Mouse (Mus musculus) lung, postnatal 4 days (tissue): ENCODE data around the gene Triobp.

Source experiments
- DNase-seq, 2 experiments: peaks; one replicate each; pipeline ENCODE4 v3.0.0; 2021

The Triobp gene

DNA sequence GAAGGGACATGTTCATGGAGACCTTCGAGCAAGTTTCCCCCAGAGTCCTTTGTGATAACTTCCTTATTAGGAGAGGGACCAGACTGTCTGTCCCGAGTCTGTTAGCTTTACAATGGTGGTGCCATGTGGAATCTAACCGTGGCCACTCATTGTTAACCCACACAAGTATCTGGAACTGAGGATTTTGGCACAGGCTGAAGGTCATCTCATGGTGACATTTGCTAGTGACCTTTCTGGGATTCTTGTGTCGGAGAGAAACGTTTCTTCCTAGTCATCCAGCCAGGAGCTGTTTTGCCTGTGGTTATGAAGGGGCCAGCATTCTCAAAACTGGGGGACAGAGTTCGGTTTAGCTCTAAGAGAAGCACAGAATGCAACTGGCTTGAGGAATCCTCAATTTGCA, 24.1 kb downstream of the Triobp start:
- DNase-seq: no peak

DNA sequence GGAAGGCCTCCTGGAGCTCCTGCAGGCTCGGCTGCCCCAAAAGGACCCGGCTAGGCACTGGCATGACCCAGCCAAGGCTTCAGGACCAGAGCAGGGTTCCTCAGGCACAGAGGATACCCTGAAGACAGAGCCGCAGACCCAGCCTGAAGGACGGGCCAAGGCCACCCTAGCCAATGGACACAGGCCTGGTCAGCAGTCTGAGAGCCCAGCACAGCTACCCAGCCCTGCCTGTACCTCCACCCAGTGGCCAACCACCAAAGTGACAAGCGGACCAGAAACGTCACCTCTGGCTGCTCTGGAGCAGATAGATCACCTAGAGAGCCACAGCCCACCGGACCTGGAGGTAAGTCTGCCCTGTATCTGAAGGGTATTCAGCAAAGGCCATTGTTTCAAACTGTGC, 26.4 kb downstream of the Triobp start:
- no peak for DNase-seq

DNA sequence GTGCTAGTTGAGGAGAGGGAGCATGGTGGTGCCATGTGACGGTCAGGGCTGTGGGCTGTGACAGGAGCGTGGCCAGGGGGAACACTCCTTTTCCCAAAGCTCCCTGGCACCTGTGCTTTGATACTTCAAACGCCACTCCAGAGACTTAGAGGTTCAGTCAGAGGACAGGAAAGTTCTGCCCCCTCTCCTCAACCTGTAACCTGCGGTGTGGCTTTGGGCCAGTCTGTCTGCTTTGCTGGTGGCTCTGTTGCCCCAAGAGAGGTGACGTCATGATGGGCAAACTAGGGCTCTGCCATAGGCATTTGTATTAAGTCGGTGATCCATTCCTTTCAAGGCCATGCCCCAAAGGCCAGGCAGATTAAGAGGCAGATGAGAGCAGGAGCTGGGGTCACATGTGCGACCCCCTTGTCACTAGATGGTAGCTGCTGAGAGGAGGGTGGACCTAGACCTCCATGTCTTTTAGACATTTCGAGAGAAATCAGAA, 30.2 kb downstream of the Triobp start:
- DNase-seq: no peak

DNA sequence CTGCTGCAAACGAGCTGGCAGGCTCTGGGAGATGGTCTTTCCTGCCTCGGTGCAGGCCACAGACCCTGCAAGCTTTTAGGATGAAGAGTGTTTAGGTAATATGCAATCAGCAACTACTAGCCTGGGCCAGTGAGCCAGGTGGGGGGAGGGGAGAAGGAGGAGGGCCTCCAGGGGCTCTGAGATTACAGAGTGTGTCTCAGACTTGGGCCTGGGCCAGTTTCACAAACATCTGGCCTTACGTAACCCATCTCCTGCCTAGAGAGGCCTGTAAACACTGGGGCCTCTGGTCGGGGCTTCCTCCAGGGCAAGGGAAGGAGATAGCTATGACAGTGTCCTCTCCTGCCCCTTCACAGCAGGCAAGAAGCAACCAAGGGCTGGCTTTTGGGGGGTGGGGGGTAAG, 31.4 kb downstream of the Triobp start:
- peak; percentile 86 to 91 for DNase-seq

DNA sequence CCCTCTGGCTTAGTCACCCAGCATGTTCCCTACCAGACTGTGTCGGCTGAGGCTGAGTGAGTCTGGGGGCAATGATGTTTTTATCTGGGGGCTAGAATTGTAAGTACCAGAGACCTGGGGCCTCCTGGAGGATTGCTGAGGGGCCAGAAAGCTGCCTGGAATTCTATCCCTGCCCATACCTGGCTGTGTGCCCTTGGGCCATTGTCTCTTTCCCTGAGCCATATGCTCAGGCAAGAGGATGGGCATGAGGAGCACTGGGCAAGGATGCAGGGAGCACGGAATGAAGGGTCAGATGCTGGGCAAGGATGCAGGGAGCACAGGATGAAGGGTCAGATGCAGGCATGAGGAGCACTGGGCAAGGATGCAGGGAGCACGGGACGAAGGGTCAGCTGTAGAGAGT, 32.6 kb downstream of the Triobp start:
- DNase-seq: no peak

DNA sequence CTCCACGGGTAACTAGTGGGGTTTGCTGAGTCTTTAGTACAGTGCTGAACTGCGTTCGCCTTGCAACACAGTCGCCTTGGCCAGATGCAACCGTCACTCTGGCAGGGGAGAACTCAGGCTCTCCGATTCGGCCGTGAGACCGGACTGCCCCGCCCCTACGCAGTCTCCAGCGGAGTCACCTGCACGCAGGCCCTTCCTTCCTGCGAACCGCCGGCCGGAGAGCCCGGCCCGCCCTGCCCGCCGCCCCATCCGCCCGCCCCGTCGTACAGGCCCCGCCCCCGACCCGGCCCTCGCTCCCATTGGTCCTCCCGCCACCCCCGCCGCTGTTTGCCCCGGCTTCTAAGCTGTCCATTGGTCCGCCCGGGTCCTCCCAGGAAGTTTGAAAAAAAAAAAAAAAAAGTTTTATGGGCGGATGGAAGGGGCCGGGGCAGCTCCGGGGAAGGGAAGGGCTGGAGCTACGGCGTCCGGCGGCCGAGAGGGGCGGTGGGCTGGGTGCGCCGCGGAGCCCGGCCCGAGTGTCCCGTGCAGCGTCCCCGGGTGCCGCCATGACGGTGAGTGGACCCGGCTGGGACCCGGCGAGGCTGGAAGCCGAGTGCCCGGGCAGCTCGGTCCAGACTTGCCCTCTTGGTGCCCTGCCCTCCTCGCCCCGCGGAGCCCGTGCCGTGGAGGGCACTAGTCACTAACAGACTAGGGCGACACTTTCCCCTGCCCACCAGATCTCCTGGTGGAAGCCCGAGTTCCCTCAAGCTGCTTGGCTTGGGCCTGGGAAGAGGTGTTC, 35.3 kb downstream of the Triobp start:
- DNase-seq: peak; percentile 91 to 95

DNA sequence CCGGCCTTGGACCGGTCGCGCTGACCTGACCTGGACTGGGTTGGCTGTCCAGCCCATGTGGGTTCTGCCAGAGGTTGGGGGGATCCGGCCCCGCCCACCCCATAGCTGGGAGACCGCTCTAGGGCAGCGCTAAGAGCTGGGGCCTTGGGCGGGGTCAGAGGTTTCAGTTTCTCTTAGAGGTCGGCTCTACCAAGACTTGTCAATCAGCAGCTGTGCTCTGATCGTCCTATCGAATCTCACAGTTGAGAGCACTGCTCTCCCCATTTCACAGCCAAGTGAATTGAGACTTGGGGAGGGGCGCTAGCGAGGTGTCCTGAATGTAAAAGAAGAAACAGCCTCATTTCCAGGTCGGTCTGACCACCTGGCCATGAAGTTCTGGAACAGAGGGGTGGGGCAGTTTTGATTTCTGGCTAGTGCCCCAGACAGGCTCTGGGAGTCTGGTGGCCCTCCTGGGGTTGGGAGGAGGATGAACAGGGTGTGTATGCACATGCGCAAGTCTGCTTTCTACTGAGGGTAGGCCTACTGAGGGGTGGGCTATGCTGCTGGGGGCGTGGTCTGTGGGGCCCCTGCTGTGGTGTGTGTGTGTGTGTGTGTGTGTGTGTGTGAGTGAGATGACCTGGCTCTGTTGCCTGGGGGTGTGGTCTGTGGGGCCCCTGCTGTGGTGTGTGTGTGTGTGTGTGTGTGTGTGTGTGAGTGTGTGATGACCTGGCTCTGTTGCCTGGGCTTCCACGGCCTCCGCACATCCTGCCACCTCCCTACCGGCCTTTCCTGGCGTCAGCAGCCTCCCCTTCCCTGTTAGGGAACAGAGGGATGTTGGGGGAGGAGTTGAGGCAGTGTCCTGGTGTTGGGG, 36.1 kb downstream of the Triobp start:
- DNase-seq: peak; percentile 69 to 79

DNA sequence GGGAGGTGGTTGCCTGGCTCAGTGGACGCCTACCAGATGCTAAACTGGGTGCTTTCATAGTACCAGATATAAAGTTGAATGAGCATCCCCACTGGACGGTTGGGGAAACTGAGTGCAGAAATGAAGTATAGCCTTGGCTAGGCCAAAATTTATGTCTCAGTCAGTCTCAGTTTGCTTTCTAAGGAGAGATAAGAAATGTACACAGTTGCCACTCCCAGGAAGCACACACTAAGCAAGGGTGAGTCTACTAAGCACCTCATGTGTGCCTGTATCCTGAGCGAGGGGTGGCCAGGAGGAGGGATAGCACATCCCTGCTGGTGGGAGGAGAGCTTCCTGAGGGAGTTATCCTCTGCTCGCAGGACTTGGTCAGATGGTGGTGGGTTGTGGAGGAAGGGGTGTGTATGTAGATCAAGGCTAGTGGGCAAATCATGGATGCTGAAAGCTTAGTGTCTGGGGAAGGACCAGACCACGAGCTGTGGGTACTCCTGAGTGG, 36.8 kb downstream of the Triobp start:
- no peak for DNase-seq

DNA sequence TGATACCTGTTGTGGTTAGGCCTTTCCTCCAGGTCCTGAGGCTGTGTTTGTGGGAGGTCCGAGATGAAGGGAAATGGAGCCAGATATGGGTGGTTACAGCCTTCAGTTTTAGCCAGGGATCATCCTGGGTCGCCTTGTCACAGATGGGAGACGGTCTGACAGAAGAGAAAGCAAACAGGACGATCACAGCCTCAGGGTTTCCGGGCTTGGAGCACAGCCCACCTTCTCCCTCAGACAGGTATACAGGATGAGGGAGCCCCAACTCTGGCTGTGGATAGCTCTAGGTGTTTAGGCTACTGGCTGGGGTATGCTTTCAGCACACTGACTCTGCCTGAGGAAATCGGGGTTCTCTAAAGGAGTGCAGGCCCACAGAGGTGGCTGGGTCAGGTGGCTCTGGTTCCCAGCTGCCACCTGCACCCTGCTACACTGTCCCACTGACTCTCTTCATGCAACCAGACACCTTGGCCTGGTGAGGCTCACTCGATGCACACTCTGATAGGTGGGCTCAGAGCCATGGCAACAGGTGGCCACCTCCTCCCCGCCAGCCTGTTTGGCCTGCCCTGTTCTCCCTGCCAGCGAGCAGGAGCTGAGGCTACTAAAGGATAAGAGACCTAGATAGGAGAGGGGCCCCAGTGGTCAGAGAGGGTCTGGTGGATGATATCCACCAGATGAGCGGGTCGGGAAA, 39.2 kb downstream of the Triobp start:
- no peak for DNase-seq

DNA sequence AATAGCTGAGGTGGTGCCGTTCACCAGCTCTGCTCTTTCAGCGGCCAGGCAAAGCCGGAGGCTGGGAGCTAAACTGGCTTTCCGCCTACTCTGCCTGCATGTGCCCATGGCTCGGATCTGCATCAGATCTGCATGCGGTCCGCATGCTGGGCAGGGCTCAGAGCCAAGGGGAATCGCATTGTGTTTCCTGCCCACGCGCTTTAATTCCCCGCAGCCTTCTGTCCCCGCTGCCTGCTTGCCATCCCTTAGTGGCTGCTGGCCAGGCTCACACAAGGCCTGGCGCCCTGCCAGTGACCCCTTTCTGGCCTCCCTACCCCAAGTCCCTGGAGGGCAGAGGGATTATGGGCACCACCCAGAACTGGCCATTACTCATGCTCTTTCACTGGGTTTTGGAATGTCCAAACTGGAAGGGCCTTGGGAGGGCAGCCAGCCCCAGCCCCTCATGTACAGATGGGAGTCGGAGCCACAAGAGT, 41.0 kb downstream of the Triobp start:
- DNase-seq: peak; percentile 51 to 75

DNA sequence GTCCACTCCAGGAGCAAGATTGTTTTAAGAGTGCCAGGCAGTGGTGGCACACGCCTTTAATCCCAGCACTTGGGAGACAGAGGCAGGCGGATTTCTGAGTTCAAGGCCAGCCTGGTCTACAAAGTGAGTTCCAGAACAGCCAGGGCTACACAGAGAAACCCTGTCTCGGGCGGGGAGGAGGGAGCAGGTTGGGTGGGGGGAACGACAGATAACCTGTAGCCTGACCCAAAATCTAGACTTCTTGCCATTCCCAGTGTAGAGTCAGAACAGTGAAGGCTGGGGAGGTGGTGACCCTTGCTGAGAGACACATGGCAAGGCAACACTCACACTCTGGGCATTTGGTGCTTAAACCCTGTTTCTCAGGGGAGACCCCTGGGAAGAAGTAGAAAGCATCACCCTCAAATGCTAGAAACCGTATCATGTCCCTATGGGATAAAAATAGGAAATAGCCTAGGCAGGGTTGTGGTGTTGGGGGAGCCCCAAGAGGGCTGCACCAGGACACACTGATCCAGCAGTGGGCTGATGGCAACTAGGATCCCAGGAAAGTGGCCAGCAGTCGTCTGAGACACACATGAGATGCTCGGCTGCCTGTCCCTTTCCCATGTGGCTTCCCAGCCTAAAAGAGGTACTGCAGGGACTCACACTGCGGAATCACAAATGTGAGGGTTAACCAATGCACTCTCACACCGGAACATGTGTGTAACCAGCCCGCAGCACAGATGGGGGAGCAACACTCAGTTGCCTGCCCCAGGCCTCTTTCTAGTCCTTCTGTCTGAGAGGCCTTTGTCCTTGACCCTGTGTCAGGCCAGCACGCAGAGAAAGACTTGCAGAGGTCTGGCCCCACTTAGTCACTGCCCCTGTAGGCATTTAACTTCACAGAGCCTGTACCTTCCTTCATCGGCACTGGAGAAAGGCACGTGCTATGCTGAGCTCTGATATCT, 41.9 kb downstream of the Triobp start:
- no peak for DNase-seq

DNA sequence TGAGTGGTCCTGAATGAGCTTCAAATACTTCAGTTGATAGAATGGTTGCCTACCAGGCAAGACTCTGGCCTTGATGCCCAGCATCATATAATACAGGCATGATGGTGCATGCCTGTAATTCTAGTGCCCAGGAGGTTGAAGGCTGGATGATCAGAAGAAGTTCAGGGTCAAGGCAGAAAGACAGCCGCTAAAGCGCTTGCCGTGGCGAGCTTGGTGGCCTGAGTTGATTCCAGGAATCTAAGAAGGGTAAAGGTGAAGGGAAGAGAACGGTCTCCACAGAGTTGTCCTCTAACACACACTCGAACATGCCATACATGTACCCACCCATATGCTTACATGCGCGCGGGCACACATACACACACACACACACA, 42.6 kb downstream of the Triobp start:
- no peak for DNase-seq

DNA sequence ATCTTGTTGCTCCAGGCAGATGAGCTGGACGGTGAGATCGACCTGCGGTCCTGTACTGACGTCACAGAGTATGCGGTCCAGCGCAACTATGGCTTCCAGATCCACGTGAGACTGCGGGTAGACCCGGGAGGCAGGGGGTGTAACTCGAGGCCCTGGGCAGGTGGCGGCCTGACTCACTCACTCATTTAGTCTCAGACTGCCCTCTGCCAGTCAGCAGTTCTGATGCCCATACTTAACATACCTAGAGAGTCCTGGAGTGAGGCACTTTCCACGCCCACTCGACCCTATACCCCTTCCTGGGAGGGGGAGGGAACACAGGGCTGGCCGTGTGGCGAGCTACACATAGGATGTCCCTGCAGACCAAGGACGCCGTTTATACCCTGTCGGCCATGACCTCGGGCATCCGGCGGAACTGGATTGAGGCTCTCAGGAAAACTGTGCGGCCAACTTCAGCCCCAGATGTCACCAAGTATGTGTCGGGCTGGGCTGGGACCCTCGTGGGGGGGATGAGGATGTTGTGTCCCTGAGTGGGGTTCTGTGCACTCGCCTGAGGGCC, 43.5 kb downstream of the Triobp start:
- DNase-seq: no peak

DNA sequence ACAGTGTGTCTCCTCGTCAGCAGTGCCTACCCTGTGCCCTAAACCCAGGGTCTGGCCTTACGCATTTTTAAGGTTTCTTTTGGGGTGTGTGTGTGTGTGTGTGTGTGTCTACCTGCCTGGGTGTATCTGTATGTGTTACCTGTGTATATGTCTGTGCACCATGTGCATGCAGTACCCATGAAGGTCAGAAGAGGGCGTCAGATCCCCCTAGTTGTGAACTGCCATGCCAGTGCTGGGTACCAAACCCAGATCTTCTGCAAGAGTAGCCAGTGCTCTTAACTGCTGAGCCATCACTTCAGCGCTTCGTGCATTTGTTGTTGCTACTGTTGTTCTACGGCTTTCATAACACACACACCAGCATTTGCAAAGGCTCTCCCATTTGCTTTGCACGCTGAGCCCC, 44.7 kb downstream of the Triobp start:
- no peak for DNase-seq

DNA sequence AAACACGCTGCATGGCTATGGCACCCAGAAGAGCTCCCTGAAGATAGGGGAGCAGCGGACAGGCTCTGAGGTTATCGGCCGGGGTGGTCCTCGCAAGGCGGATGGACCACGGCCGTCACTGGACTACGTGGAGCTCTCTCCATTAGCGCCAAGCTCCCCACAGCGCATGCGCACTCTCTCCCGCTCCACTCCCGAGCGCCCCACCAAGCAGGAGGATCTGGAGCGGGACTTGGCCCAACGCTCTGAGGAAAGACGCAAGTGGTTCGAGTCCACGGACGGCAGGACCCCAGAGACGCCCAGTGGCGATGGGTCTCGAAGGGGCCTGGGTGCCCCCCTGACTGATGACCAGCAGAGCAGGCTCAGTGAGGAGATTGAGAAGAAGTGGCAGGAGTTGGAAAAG, 45.4 kb downstream of the Triobp start:
- DNase-seq: no peak

DNA sequence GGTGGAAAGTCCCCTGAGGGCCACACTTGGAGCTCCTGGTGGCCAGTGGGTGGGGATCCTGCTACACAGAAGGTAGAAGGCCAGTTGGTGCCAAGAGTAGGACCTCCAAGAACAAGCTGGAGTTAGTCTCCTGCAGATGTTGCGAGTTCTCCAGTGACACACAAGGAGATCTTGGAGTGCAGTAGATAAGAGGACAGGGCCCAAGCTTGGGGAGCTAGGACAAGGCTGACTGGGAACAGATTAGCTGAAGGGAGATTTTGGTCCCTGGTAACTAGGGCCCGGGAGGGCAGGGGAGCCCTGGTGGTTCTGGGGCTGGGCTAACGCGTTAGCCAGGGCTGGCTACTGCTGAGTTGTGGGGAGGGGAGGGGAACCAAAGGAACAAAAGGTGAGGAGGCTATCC, 48.4 kb downstream of the Triobp start:
- no peak for DNase-seq

DNA sequence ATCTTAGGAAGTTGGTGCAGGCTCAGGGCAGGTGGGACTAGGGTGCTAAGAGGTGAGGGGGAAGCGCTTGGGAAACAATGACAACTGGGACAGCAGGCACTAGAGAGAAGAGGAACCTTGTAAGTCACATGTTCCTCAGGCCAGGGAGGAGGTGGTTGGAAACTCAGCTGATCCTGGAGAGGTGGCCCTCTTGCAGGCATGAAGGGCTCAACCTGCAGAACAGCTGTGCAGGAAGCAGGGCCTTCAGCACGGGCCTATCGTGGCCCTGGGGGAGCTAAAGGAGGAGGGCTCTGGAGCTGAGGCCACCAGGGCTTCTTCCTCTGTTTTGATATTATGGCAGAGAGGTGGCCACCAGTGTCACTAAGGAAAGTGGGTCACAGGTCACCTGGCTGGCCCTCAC, 49.1 kb downstream of the Triobp start:
- peak in 1 of 2 experiments; percentile 36 for DNase-seq

DNA sequence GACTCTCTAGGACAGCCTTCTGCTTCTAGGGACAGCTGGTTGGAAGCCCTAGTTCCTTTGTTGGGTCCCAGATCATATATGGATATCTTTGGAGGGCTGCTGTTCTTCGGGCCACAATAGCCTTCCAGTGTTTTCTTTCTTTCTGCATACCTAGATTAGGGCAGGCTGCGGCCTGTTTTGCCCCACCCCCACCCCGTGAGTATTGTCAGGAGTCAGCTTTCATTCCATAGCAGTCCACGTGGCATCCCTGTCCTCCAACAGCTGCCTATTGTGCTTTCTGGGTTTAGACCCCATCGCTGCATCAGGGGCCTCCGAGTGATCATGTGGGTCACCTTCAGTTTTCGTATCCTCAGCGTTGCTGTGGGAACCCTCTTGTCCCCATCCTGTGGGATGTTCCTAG, 50.8 kb downstream of the Triobp start:
- no peak for DNase-seq

DNA sequence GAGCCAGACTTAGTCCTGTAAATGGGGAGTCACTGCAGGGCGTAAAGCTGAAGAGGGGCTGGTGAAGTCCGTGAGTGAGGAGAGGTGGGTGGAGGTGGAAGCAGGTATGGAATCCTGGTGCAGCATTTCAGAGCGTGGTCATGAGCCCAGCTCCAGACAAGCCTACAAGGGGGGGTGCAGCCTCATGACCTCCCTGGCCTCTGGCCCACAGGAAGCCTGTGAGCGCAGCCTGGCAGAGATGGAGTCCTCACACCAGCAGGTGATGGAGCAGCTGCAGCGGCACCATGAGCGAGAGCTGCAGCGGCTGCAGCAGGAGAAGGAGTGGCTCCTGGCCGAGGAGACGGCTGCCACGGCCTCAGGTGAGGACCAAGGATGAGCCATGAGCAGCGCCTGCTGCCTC, 52.1 kb downstream of the Triobp start:
- no peak for DNase-seq

DNA sequence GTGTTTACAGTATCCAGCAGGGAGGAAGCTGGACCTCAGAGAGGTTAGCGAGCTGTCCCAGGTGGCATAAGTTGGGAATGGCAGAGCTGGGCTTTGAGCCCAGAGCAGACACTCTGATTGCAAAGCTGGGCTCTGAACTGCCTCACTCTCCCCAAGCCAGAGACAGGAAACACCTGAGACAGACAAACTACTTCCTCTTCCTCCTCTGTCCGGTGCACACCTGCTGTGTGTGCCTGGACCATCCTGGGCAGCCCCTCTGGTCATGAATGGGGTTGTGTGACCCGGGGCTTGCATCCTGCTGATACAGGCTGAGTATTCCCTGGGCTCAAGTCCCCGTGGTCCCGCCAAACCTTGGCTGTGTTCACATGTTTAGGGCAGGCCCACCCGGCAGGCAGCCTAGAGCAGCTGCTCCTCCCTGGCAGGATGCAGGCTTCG, 52.9 kb downstream of the Triobp start:
- no peak for DNase-seq

DNA sequence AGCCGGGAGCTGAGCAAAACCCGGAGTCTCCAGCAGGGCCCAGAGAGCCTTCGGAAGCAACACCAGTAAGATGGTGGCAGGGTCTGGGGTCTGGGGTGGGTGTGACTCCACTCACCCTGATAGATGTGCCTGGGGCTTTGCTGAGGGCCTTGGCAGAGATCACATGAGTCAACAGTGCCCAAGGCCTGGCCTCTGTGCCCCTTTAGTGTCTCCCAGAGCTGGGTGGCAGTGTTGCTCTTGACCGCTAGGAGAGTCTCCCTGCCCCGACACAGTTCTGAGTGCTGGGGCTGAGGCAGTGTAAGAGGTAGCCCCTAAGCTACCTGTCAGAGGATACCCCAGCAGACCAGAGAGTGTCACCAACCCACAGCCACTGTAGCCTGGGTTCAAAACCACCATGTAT, 54.0 kb downstream of the Triobp start:
- DNase-seq: no peak

DNA sequence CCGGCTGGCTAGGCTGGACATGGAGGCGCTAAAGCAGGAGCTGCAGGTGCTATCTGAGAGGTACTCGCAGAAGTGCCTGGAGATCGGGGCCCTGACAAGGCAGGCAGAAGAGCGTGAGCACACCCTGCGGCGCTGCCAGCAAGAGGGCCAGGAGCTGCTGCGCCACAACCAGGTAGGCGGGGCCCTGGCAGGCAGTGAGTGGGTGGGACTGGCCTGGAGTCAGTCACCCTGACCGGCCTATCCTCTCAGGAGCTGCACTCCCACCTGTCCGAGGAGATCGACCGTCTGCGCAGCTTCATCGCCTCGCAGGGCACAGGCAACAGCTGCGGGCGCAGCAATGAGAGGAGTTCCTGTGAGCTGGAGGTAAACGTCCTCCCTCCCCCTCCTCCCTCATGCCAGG, 54.5 kb downstream of the Triobp start:
- DNase-seq: peak; percentile 44 to 65
